Mouse (Mus musculus) naive thymus-derived CD4-positive, alpha-beta T cell, adult 2 months (primary cell): Measurements from ENCODE around the gene Smarce1.
"Not testable (repeated sequence)": the region's sequence is repeated elsewhere in the genome, so short reads cannot be mapped to it uniquely, and the experiment has no call there.

ENCODE experiments used
- DNase-seq: peaks from one replicate; pipeline ENCODE4 v3.0.0-alpha.2; 2011; ENCODE audit warnings: low read depth

Smarce1 gene

GRCm38 (mm10) chr11:99230261-99231048 lies at the start of gene Smarce1:
TSS of gene Smarce1 (minus strand) at chr11:99231017.
- peak; percentile 92 for DNase-seq

GRCm38 (mm10) chr11:99279986-99280385 lies 49.2 kb upstream of the Smarce1 start:
- DNase-seq = no peak

- DNase-seq = no peak
Observed at GRCm38 (mm10) chr11:99276786-99277185, 46.0 kb upstream of the Smarce1 start.

GRCm38 (mm10) chr11:99275624-99276023 lies 44.8 kb upstream of the Smarce1 start:
- no peak for DNase-seq

- DNase-seq = no peak
Observed at GRCm38 (mm10) chr11:99272721-99273120, 41.9 kb upstream of the Smarce1 start.

GRCm38 (mm10) chr11:99269192-99269591 lies 38.4 kb upstream of the Smarce1 start:
- DNase-seq = no peak

- no peak for DNase-seq
Observed at GRCm38 (mm10) chr11:99265796-99266195, 35.0 kb upstream of the Smarce1 start.

- DNase-seq = no peak
Observed at GRCm38 (mm10) chr11:99265220-99265619, 34.4 kb upstream of the Smarce1 start.

GRCm38 (mm10) chr11:99256213-99256612 lies 25.4 kb upstream of the Smarce1 start:
- no peak for DNase-seq

- DNase-seq = peak; percentile 79
Observed at GRCm38 (mm10) chr11:99255316-99255715, 24.5 kb upstream of the Smarce1 start.

GRCm38 (mm10) chr11:99253893-99254292 lies 23.1 kb upstream of the Smarce1 start:
- no peak for DNase-seq

- no peak for DNase-seq
Observed at GRCm38 (mm10) chr11:99252671-99253070, 21.9 kb upstream of the Smarce1 start.

GRCm38 (mm10) chr11:99250666-99251065 lies 19.8 kb upstream of the Smarce1 start:
- no peak for DNase-seq

GRCm38 (mm10) chr11:99250241-99250640 lies 19.4 kb upstream of the Smarce1 start:
- DNase-seq = no peak

GRCm38 (mm10) chr11:99249115-99249514 lies 18.3 kb upstream of the Smarce1 start:
- peak; percentile 59 for DNase-seq

GRCm38 (mm10) chr11:99247916-99248315 lies 17.1 kb upstream of the Smarce1 start:
- no peak for DNase-seq

- not testable (repeated sequence) for DNase-seq
Observed at GRCm38 (mm10) chr11:99244519-99244918, 13.7 kb upstream of the Smarce1 start.

GRCm38 (mm10) chr11:99243820-99244374 lies 13.1 kb upstream of the Smarce1 start, which contains the start of gene Krt222:
TSS of gene Krt222 (minus strand) at chr11:99244085.
- no peak for DNase-seq

GRCm38 (mm10) chr11:99243200-99243819 lies 12.5 kb upstream of the Smarce1 start:
- DNase-seq = no peak

GRCm38 (mm10) chr11:99242056-99242455 lies 11.2 kb upstream of the Smarce1 start:
- no peak for DNase-seq

GRCm38 (mm10) chr11:99238468-99238867 lies 7.7 kb upstream of the Smarce1 start:
- DNase-seq = peak; percentile 92

GRCm38 (mm10) chr11:99231049-99231816 lies 416 bp upstream of the Smarce1 start:
- DNase-seq = no peak
